Mouse (Mus musculus) C2C12 (cell line): Measurements from ENCODE around the gene Pilrb2. TPM values are rescaled to one million over a fixed set of nuclear protein-coding genes. Genes with fewer than 3 reads are reported as not detected.

Experiments used
- H3K27me3 ChIP-seq: one replicate; pipeline ENCODE4 v1.6.1; 2011; ENCODE audit not compliant: control insufficient read depth, insufficient read depth, insufficient read length
- H3K36me3 ChIP-seq: one replicate; pipeline ENCODE4 v1.6.1; 2011; ENCODE audit not compliant: control insufficient read depth, insufficient read depth
- H3K4me3 ChIP-seq: one replicate; pipeline ENCODE4 v1.5.1; 2011; ENCODE audit warnings: mild to moderate bottlenecking, control low read depth; ENCODE audit not compliant: poor library complexity, insufficient read depth, severe bottlenecking
- H3K79me2 ChIP-seq: one replicate; pipeline ENCODE4 v1.6.1; 2011; ENCODE audit not compliant: control insufficient read depth, insufficient read depth
- H3K79me3 ChIP-seq: one replicate; pipeline ENCODE4 v1.6.1; 2011; ENCODE audit warnings: low read depth, control low read depth
- H3ac ChIP-seq: one replicate; pipeline ENCODE3; 2011; ENCODE audit warnings: low read depth; ENCODE audit not compliant: control insufficient read depth, insufficient read length
- CEBPB ChIP-seq: IDR thresholded peaks from one replicate; pipeline ENCODE4 v1.6.1; 2011; ENCODE audit warnings: low read depth, mild to moderate bottlenecking, control low read depth, moderate library complexity
- CTCF ChIP-seq: IDR thresholded peaks from one replicate; pipeline ENCODE4 v1.5.1; 2011; ENCODE audit not compliant: control insufficient read depth, insufficient read depth, insufficient read length
- FOSL1 ChIP-seq: IDR thresholded peaks from one replicate; pipeline ENCODE4 v1.8.0; 2011; ENCODE audit warnings: mild to moderate bottlenecking, low read length; ENCODE audit not compliant: poor library complexity, insufficient read depth, severe bottlenecking
- MAX ChIP-seq: IDR thresholded peaks from one replicate; pipeline ENCODE4 v1.6.1; 2011; ENCODE audit warnings: mild to moderate bottlenecking, control low read depth
- MYOD1 ChIP-seq: IDR thresholded peaks from one replicate; pipeline ENCODE4 v1.6.1; 2011; ENCODE audit warnings: low read depth; ENCODE audit not compliant: control insufficient read depth, insufficient read length
- MYOG ChIP-seq: IDR thresholded peaks from one replicate; pipeline ENCODE4 v1.6.1; 2011; ENCODE audit not compliant: control insufficient read depth, insufficient read length; ENCODE audit errors: extremely low read depth
- USF1 ChIP-seq: IDR thresholded peaks from one replicate; pipeline ENCODE4 v1.6.1; 2011; ENCODE audit warnings: low read depth, mild to moderate bottlenecking, control low read depth, moderate library complexity
- polyA plus RNA-seq: library from polyadenylated mRNA; unstranded; fragments of >200 nt; fragmentation: generic; extraction: Trizol; gene quantifications from one replicate; pipeline ENCODE4 v1.2.1, GENCODE M21; 2012; ENCODE audit warnings: missing spikeins

Gene Pilrb2
- polyA plus RNA-seq, 1 experiment: not detected

DNA sequence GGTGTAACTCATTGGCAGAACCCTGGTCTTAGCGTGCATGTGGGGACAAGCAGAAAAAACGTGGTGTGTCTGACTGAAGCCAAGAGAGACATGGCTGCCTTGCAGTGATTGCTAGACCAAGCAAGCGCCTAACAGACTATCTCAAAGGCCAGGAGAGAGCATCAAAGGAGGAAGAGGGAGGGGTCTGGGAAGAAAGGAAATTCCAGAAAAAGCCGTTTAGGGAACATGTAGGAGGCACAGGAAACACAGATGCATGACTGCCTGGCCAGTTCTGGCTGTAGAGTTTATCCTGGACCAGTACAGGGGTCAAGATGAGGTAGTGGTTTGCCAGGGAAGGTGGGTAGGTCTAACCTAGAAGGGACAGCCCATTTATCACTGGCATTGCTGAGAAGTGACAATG lies 38.1 kb downstream of the Pilrb2 start:
- H3K79me3 ChIP-seq: no peaks in the 10 kb centered on the region
- H3K79me2 ChIP-seq: no peaks in the 10 kb centered on the region
- H3ac ChIP-seq: no peak overlapping the region
- H3K27me3 ChIP-seq: no peaks in the 10 kb centered on the region
- no peaks in the 10 kb centered on the region for H3K36me3 ChIP-seq
- no peak overlapping the region for H3K4me3 ChIP-seq
- no peak for TF ChIP-seq CEBPB
- TF ChIP-seq MAX: no peak
- TF ChIP-seq CTCF: no peak
- no peak for TF ChIP-seq USF1
- no peak for TF ChIP-seq MYOD1
- TF ChIP-seq MYOG: no peak
- no peak for TF ChIP-seq FOSL1

DNA sequence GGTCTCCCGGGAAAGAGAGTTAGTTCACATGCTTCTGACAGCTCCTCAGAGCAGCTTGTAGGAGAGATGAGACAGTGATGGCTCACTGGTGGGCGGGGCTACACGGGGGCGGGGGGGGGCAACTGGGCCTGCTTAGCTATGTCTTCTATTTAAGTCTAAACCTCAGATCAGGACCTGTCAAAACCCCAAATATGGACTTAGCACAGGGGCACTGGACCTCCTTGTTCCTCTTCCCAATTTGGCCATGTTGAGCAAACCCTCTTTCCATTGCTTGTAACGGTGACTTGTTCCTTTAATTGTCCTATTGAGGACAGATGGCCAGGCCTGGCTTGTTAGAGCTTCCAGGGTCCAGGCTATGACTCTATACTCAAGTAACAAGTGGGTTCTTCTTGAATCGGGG lies 40.1 kb downstream of the Pilrb2 start:
- no peak overlapping the region for H3K4me3 ChIP-seq
- H3K36me3 ChIP-seq: no peaks in the 10 kb centered on the region
- H3ac ChIP-seq: no peak overlapping the region
- H3K27me3 ChIP-seq: no peaks in the 10 kb centered on the region
- H3K79me2 ChIP-seq: no peaks in the 10 kb centered on the region
- TF ChIP-seq CEBPB: no peak
- no peaks in the 10 kb centered on the region for H3K79me3 ChIP-seq

DNA sequence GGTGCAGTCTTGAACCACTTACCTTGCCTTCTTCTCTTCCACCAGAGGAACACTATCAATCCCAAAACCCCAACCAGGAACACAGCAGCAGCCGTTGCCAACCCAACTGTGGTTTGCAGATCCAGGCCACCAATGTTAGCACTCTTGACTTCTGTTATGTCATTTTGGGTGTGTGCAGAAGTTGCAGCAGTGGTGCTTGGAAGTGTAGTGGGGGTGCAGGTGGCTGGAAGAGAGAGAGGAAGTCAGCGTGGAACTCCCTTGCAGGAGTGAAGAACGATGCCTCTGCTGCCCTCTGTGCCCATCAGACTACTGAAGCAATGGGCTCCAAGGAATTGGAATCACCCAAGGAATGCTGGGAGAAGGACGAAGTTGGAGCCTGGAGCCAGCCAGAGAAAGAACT lies 40.5 kb downstream of the Pilrb2 start:
- H3ac ChIP-seq: no peak overlapping the region
- H3K4me3 ChIP-seq: no peak overlapping the region
- TF ChIP-seq MAX (no peak), MYOG (no peak), MYOD1 (no peak), FOSL1 (no peak), USF1 (no peak), CTCF (no peak), CEBPB (no peak)
- H3K27me3 ChIP-seq: no peaks in the 10 kb centered on the region
- no peaks in the 10 kb centered on the region for H3K36me3 ChIP-seq
- H3K79me2 ChIP-seq: no peaks in the 10 kb centered on the region
- no peaks in the 10 kb centered on the region for H3K79me3 ChIP-seq

- Histone ChIP-seq H3ac (no peak overlapping the region), H3K4me3 (no peak overlapping the region), H3K79me2 (no peaks in the 10 kb centered on the region), H3K27me3 (no peaks in the 10 kb centered on the region), H3K36me3 (no peaks in the 10 kb centered on the region), H3K79me3 (no peaks in the 10 kb centered on the region)
- TF ChIP-seq FOSL1 (no peak), MAX (no peak), USF1 (no peak), MYOD1 (no peak)
Measured at GRCm38 (mm10) chr5:137830238-137830637, 41.4 kb downstream of the Pilrb2 start.

GRCm38 (mm10) chr5:137828694-137829093 lies 42.9 kb downstream of the Pilrb2 start:
- H3K36me3 ChIP-seq: no peaks in the 10 kb centered on the region
- no peak for TF ChIP-seq MYOD1
- TF ChIP-seq CEBPB: no peak
- TF ChIP-seq MAX: no peak
- no peak for TF ChIP-seq MYOG
- no peak for TF ChIP-seq USF1
- no peak for TF ChIP-seq FOSL1
- no peak for TF ChIP-seq CTCF
- H3K79me2 ChIP-seq: no peaks in the 10 kb centered on the region
- no peak overlapping the region for H3K4me3 ChIP-seq
- no peaks in the 10 kb centered on the region for H3K79me3 ChIP-seq
- H3ac ChIP-seq: no peak overlapping the region
- H3K27me3 ChIP-seq: no peaks in the 10 kb centered on the region

DNA sequence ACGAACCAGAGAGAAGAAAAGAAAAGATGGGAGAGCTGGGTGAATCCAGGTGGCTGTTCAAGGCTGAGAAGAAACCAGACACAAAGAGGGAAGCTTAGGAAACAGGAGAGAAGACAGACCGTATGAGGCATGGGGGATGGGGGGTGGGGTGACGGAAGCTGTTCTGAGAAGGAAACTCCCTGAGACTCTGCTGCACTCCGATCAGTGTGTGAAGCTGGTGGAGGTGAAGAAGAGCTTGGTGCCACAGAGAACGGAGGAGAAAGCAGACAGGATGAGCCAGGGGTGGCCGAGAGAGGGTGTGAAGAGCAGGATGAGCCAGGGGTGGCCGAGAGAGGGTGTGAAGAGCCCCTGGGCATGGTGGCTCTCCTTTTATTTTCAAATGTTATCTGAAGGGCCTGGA lies 45.2 kb downstream of the Pilrb2 start:
- TF ChIP-seq MAX (no peak), MYOG (no peak), FOSL1 (no peak)
- H3ac ChIP-seq: no peak overlapping the region
- no peak overlapping the region for H3K4me3 ChIP-seq
- H3K36me3 ChIP-seq: no peaks in the 10 kb centered on the region
- H3K79me2 ChIP-seq: no peaks in the 10 kb centered on the region
- peaks cover 4% of the 10 kb centered on the region for H3K27me3 ChIP-seq
- no peaks in the 10 kb centered on the region for H3K79me3 ChIP-seq

GRCm38 (mm10) chr5:137825971-137826370 lies 45.6 kb downstream of the Pilrb2 start:
- Histone ChIP-seq H3K79me3 (no peaks in the 10 kb centered on the region), H3K27me3 (peaks cover 4% of the 10 kb centered on the region), H3K36me3 (no peaks in the 10 kb centered on the region), H3K4me3 (no peak overlapping the region), H3K79me2 (no peaks in the 10 kb centered on the region), H3ac (no peak overlapping the region)
- no peak for TF ChIP-seq MYOG
- TF ChIP-seq USF1: no peak
- TF ChIP-seq CEBPB: no peak
- no peak for TF ChIP-seq MYOD1
- TF ChIP-seq MAX: no peak
- TF ChIP-seq CTCF: no peak
- no peak for TF ChIP-seq FOSL1
